Mouse (Mus musculus) cerebellum, adult 2 months (tissue): ENCODE results near the gene Mfrp.

Source experiments
- CTCF ChIP-seq: fragments of 200-500 bp; IDR thresholded peaks from 2 replicates; pipeline ENCODE4 v1.5.1; 2011; ENCODE audit warnings: low read depth, mild to moderate bottlenecking, control low read depth, low read length, moderate library complexity, borderline replicate concordance; ENCODE audit not compliant: insufficient read depth
- POLR2A ChIP-seq: fragments of 200-500 bp; IDR thresholded peaks from 2 replicates; pipeline ENCODE4 v1.6.1; 2011; ENCODE audit warnings: low read length, control low read depth, borderline replicate concordance; ENCODE audit not compliant: insufficient read depth

GRCm38 (mm10) chr9:44096536-44096935 is 5.0 kb upstream of the Mfrp start:
- no peak for TF ChIP-seq CTCF
- TF ChIP-seq POLR2A, result no peak
